Mouse (Mus musculus) small intestine, adult 2 months (tissue): ENCODE results near the gene Nlrp6. TPM values are rescaled to one million over a fixed set of nuclear protein-coding genes. Genes with fewer than 3 reads are reported as not detected.

Source experiments
- H3K27ac ChIP-seq: fragments of 200-500 bp; 2 replicates; pipeline ENCODE4 v1.5.1; 2012; ENCODE audit warnings: low read depth, low read length, control low read depth, inconsistent platforms; ENCODE audit not compliant: insufficient read depth
- H3K27me3 ChIP-seq: fragments of 200-500 bp; 2 replicates; pipeline ENCODE4 v1.6.1; 2012; ENCODE audit warnings: mild to moderate bottlenecking, moderate library complexity, low read length, inconsistent platforms; ENCODE audit not compliant: control insufficient read depth, insufficient read depth
- H3K36me3 ChIP-seq: fragments of 200-500 bp; 2 replicates; pipeline ENCODE4 v1.6.1; 2012; ENCODE audit warnings: mild to moderate bottlenecking, low read length, control low read depth, inconsistent platforms; ENCODE audit not compliant: control insufficient read depth, insufficient read depth
- H3K4me1 ChIP-seq: fragments of 200-500 bp; 2 replicates; pipeline ENCODE4 v1.6.1; 2012; ENCODE audit warnings: low read length, inconsistent platforms, mixed read lengths; ENCODE audit not compliant: control insufficient read depth, insufficient read depth, insufficient read length
- H3K4me3 ChIP-seq: fragments of 200-500 bp; 2 replicates; pipeline ENCODE4 v1.5.1; 2012; ENCODE audit warnings: low read depth, mild to moderate bottlenecking, control low read depth, inconsistent platforms, low read length, moderate library complexity
- CTCF ChIP-seq: fragments of 200-500 bp; IDR thresholded peaks from 2 replicates; pipeline ENCODE4 v1.5.1; 2012; ENCODE audit warnings: low read depth, mild to moderate bottlenecking, control low read depth, inconsistent platforms, low read length, moderate library complexity, mixed read lengths; ENCODE audit not compliant: insufficient replicate concordance, insufficient read length; ENCODE audit errors: extremely low read depth
- POLR2A ChIP-seq: fragments of 200-500 bp; IDR thresholded peaks from 2 replicates; pipeline ENCODE4 v1.6.1; 2012; ENCODE audit warnings: low read depth, mild to moderate bottlenecking, control low read depth, inconsistent platforms, low read length, moderate library complexity
- WGBS: fragments of 180-500 bp; shearing (Covaris S2); methylation state at CpG from one replicate; pipeline ENCODE4 v1.1.7; 2018; 5-methylcytosine and 5-hydroxymethylcytosine counted together
- polyA plus RNA-seq: library from polyadenylated mRNA; depleted of rRNA; stranded (reverse); fragments of >200 nt; gene quantifications from 2 replicates; pipeline ENCODE4 v1.2.3, GENCODE M21; 2012

Gene Nlrp6
- polyA plus RNA-seq, 1 experiment: 110 TPM

DNA sequence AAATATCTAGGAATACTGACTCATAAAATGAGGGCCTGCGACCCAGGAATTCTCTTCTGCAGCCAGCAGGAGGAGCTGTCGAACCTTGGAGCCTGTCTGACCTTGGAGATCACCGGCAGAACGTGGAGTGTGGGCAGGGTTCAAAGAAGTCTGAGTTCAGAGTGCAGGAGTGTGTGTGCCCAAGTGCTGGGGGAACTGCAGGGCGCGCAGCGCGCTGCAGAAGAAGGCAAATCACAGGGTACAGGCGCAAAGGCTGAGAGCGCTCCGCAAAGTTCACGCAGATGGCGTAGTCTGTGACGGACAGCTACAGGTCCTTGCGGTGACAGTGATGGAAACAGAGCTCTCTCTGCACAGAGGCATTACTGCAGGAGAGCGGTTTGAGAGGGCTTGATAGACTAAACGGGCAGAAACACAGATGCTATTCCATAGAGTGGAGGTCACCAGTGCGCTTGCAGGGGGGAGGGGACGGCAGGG lies 12.0 kb upstream of the Nlrp6 start:
- H3K4me3 ChIP-seq: peak overlapping the region; percentile 34
- TF ChIP-seq POLR2A (no peak), CTCF (peak; percentile 96)
- H3K4me1 ChIP-seq: peaks cover 5% of the 10 kb centered on the region
- no peak overlapping the region for H3K27ac ChIP-seq
- H3K36me3 ChIP-seq: no peaks in the 10 kb centered on the region
- under 1% methylated on average over 19 of the region's 19 CpGs for WGBS
- no peaks in the 10 kb centered on the region for H3K27me3 ChIP-seq

DNA sequence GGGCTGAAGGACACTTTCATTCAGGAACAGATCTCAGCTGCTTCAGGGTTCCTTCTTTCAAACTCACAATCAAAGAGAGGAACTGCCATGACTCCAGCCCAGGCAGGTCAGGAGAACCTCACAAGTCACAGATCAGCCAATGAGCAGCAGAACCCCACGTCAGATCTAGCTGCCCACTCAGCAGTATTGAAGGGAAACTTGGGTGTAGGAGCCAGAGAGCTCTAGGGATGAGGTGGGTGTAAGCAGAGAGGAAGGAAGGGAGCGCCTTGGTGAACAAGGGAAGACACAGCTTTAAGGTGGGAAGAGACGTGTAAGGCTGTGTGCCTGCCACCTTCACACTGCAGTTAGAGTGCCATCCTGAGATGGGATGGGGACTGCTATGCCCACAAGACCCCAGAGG lies 8.4 kb upstream of the Nlrp6 start:
- H3K36me3 ChIP-seq: no peaks in the 10 kb centered on the region
- H3K27me3 ChIP-seq: no peaks in the 10 kb centered on the region
- H3K4me3 ChIP-seq: no peak overlapping the region
- WGBS: 20% methylated on average over 3 of the region's 3 CpGs
- no peak for TF ChIP-seq POLR2A
- no peak for TF ChIP-seq CTCF
- H3K4me1 ChIP-seq: peaks cover 26% of the 10 kb centered on the region
- H3K27ac ChIP-seq: peak overlapping the region; percentile 96

DNA sequence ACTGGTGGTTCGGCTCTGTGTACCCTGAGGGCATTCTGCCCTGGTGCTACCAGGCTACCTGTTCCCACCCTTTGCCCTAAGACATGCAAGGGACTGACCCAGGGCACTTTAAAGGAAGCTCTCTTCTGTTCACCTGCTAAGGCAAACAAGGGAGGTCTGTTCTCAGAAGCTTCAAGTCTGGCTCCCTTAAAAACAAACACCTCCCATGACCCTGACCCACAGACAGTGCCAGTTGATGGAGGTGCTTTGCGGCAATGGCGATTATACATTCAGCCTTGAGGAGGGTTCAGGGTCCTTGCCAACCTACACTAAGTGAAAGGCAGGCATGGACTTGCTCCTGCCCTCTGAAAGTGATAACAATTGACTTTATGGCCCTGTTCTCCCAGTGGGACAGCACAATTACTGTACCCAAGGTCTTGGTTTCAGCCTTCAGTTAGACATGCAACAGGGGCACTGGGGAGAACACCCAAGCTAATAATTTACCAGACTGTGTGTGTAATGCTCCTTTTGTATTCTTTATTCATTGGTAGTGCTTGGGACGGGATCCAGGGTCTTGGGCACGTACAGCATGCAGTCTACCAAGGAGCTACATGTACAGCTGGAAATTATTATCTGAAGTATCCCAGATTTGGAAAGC lies 7.7 kb upstream of the Nlrp6 start:
- peak overlapping the region; percentile 96 for H3K27ac ChIP-seq
- no peak overlapping the region for H3K4me3 ChIP-seq
- peaks cover 26% of the 10 kb centered on the region for H3K4me1 ChIP-seq
- 28% methylated on average over 5 of the region's 5 CpGs for WGBS
- TF ChIP-seq CTCF: no peak
- 0 out of 2 replicates have a peak, but pooled peaks have one; percentile 16 for TF ChIP-seq POLR2A
- no peaks in the 10 kb centered on the region for H3K36me3 ChIP-seq
- H3K27me3 ChIP-seq: no peaks in the 10 kb centered on the region

GRCm38 (mm10) chr7:140914031-140914690 lies 6.5 kb upstream of the Nlrp6 start:
- 34% methylated on average over 8 of the region's 8 CpGs for WGBS
- H3K27ac ChIP-seq: peak overlapping the region; percentile 96
- TF ChIP-seq CTCF (no peak), POLR2A (no peak)

DNA sequence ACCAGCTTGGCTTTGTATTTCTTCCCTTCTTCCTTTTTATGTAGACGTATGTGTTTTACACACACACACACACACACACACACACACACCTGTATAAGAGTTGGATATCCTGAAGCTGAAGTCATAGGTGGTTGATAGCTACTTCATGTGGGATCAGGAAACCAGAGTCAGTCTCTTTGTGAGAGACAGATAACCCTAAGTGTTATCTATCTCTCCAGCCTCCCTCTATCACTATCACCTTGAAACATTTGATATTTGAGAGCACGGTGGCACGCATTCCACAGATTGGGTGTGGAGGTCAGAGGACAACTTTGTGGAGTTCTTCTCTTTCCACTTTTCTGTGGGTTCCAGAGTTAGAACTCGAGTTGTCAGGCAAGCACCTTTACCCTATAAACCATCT lies 791 bp upstream of the Nlrp6 start:
- WGBS: 22% methylated on average over 4 of the region's 4 CpGs
- Histone ChIP-seq H3K36me3 (peaks cover 22% of the 10 kb centered on the region), H3K4me1 (peaks cover 30% of the 10 kb centered on the region), H3K27ac (peak overlapping the region; percentile 87), H3K27me3 (no peaks in the 10 kb centered on the region), H3K4me3 (no peak overlapping the region)
- TF ChIP-seq POLR2A: no peak
- TF ChIP-seq CTCF: no peak

More at GRCm38 (mm10) chr7:140914031-140914690, 6.5 kb upstream of the Nlrp6 start:
- H3K27me3 ChIP-seq: no peaks in the 10 kb centered on the region
- peaks cover 32% of the 10 kb centered on the region; the same call in 1 of the 2 replicates for H3K4me1 ChIP-seq
- no peak overlapping the region for H3K4me3 ChIP-seq
- no peaks in the 10 kb centered on the region for H3K36me3 ChIP-seq

- 16% methylated on average over 22 of the region's 22 CpGs for WGBS
- TF ChIP-seq POLR2A: no peak
- TF ChIP-seq CTCF: 0 out of 2 replicates have a peak, but pooled peaks have one; percentile 2
- peaks cover 36% of the 10 kb centered on the region for H3K36me3 ChIP-seq
- H3K4me1 ChIP-seq: peaks cover 26% of the 10 kb centered on the region
- H3K27me3 ChIP-seq: no peaks in the 10 kb centered on the region
- peak overlapping the region; percentile 68 for H3K4me3 ChIP-seq
- peak overlapping the region; percentile 92 for H3K27ac ChIP-seq
Measured at GRCm38 (mm10) chr7:140921225-140921975, 698 bp downstream of the Nlrp6 start.
